Mouse (Mus musculus) embryonic fibroblast, embryonic 13.5 days (primary cell): ENCODE measurements at regions not wholly inside any gene's neighbourhood (a gene's known extent, or its start where the extent isn't known, plus 50 kb on each side); places are given as distances from the start of the nearest gene placed in this dataset.

Source experiments
- CTCF ChIP-seq: IDR thresholded peaks from 2 replicates; pipeline ENCODE4 v1.5.1; 2011; ENCODE audit warnings: mild to moderate bottlenecking, control low read depth, low read length, moderate library complexity, borderline replicate concordance; ENCODE audit not compliant: insufficient read depth
- POLR2A ChIP-seq: IDR thresholded peaks from 2 replicates; pipeline ENCODE4 v1.6.1; 2011; ENCODE audit warnings: low read depth, mild to moderate bottlenecking, control low read depth, low read length, moderate library complexity

- TF ChIP-seq CTCF (no peak), POLR2A (no peak)
Measured at GRCm38 (mm10) chr12:54414829-54415228, 211.2 kb upstream of the Egln3 start.
